Mouse (Mus musculus): Measurements from ENCODE around the gene Arntl2. TPM values are rescaled to one million over a fixed set of nuclear protein-coding genes. Genes with fewer than 3 reads are reported as not detected.
"Not testable (repeated sequence)": the region's sequence is repeated elsewhere in the genome, so short reads cannot be mapped to it uniquely, and the experiment has no call there.

Gene Arntl2
- polyA plus RNA-seq, 1 experiment: 3.1 TPM

- no peak for DNase-seq (ENCODE audit: low read depth)
These were observed 52.4 kb downstream of the Arntl2 start for GRCm38 (mm10) chr6:146848281-146848680.

GRCm38 (mm10) chr6:146850050-146850449 is 54.2 kb downstream of the Arntl2 start, which contains the start of gene Smco2:
Smco2 (plus strand) TSS chr6:146850104.
- no peak for DNase-seq (ENCODE audit: low read depth)

GRCm38 (mm10) chr6:146851916-146852315 is 56.1 kb downstream of the Arntl2 start:
- no peak for DNase-seq (ENCODE audit: low read depth)

- no peak for DNase-seq (ENCODE audit: low read depth)
These were observed 56.9 kb downstream of the Arntl2 start for GRCm38 (mm10) chr6:146852739-146853138.

GRCm38 (mm10) chr6:146855185-146855584 is 59.3 kb downstream of the Arntl2 start:
- DNase-seq (ENCODE audit: low read depth): no peak

GRCm38 (mm10) chr6:146857386-146857785 is 61.5 kb downstream of the Arntl2 start:
- DNase-seq (ENCODE audit: low read depth): no peak

- no peak for DNase-seq (ENCODE audit: low read depth)
These were observed 67.3 kb downstream of the Arntl2 start for GRCm38 (mm10) chr6:146863154-146863553.

- not testable (repeated sequence) for DNase-seq (ENCODE audit: low read depth)
These were observed 68.5 kb downstream of the Arntl2 start for GRCm38 (mm10) chr6:146864370-146864769.

GRCm38 (mm10) chr6:146865701-146866100 is 69.8 kb downstream of the Arntl2 start:
- no peak for DNase-seq (ENCODE audit: low read depth)

- no peak for DNase-seq (ENCODE audit: low read depth)
These were observed 76.1 kb downstream of the Arntl2 start for GRCm38 (mm10) chr6:146871975-146872374.

- no peak for DNase-seq (ENCODE audit: low read depth)
These were observed 78.6 kb downstream of the Arntl2 start for GRCm38 (mm10) chr6:146874415-146874814.

GRCm38 (mm10) chr6:146876820-146877219 is 81.0 kb downstream of the Arntl2 start:
- no peak for DNase-seq (ENCODE audit: low read depth)

GRCm38 (mm10) chr6:146877425-146878045 is 81.7 kb downstream of the Arntl2 start:
- no peak for DNase-seq (ENCODE audit: low read depth)

GRCm38 (mm10) chr6:146878926-146879325 is 83.1 kb downstream of the Arntl2 start:
- DNase-seq (ENCODE audit: low read depth): no peak

- no peak for DNase-seq (ENCODE audit: low read depth)
These were observed 84.0 kb downstream of the Arntl2 start for GRCm38 (mm10) chr6:146879856-146880255.

GRCm38 (mm10) chr6:146880296-146880695 is 84.4 kb downstream of the Arntl2 start:
- DNase-seq (ENCODE audit: low read depth): no peak

GRCm38 (mm10) chr6:146881896-146882770 is 86.3 kb downstream of the Arntl2 start:
- DNase-seq (ENCODE audit: low read depth): no peak

Other genes starting within 250 kb of the Arntl2 start
- 78.5 and 81.3 TPM in 2 replicates for gene Fgfr1op2, start 218.9 kb upstream of the Arntl2 start, polyA plus RNA-seq (2012; rRNA removed)
- gene Ints13, start 218.2 kb upstream of the Arntl2 start, polyA plus RNA-seq (2012; rRNA removed): 15.9 and 18.6 TPM in 2 replicates
- 28.1 and 41.1 TPM in 2 replicates for gene Med21, start 153.5 kb upstream of the Arntl2 start, polyA plus RNA-seq (2012; rRNA removed)
- gene Tm7sf3, start 153.2 kb upstream of the Arntl2 start, polyA plus RNA-seq (2012; rRNA removed): 21.6 and 38.0 TPM in 2 replicates
- 5.7 and 7.4 TPM in 2 replicates for gene Stk38l, start 71.1 kb upstream of the Arntl2 start, polyA plus RNA-seq (2012; rRNA removed)
- gene Smco2, start 54.0 kb downstream of the Arntl2 start, polyA plus RNA-seq (2012; rRNA removed): 0.32 and 1.7 TPM in 2 replicates
- gene Ppfibp1, start 92.4 kb downstream of the Arntl2 start, polyA plus RNA-seq (2012; rRNA removed): 25.5 and 27.2 TPM in 2 replicates
- gene 1700034J05Rik, start 158.4 kb downstream of the Arntl2 start, polyA plus RNA-seq (2012; rRNA removed): 0.18 and 0.48 TPM in 2 replicates
- 0.32 and 0.65 TPM in 2 replicates for gene Rep15, start 236.5 kb downstream of the Arntl2 start, polyA plus RNA-seq (2012; rRNA removed)
- gene Mrps35, start 246.7 kb downstream of the Arntl2 start, polyA plus RNA-seq (2012; rRNA removed): 7.1 and 12.8 TPM in 2 replicates